Mouse (Mus musculus): ENCODE results near the gene Alox12e. TPM values are rescaled to one million over a fixed set of nuclear protein-coding genes. Genes with fewer than 3 reads are reported as not detected.
"Not testable (repeated sequence)": the region's sequence is repeated elsewhere in the genome, so short reads cannot be mapped to it uniquely, and the experiment has no call there.

Alox12e gene
- polyA plus RNA-seq (2015; fragmentation: Nextera tagmentation; extraction: Ambion mirVana) = not detected in 2 replicates

DNA sequence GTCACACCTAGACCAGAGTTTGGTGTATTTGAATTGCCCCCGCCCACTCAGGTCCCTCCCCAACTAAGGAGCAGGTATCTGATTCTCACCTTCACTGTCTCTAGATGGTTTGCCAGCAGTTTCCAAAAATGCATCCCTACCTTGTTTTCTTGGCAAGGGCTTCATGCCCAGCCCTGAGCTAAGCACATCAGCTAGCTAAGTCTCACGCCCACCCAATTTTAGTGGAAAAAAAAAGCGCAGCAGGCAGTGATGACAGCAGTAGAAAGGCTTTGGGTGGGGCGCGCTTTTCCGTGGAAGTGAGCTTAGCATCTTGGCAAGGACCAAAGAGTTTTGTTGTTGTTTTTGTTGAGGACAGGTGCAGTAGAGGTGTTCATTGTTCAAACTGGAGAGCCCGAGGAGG, at the start of gene Alox12e:
Gene Alox12e, minus strand, starts transcription at position 101 of the 400 bp plus-strand sequence.
- Histone ChIP-seq H3K27ac (ENCODE audit: low read length) (no peak within 1 kb of the TSS), H3K9me3 (replicated peaks; ENCODE audit: control insufficient read depth, low read length) (no peaks in the 10 kb centered on the region), H3K27me3 (ENCODE audit: control insufficient read depth, insufficient read depth, low read length) (peaks cover 38% of the 10 kb centered on the region), H3K4me1 (ENCODE audit: control insufficient read depth, insufficient read depth, low read length) (no peaks in the 10 kb centered on the region), H3K36me3 (ENCODE audit: control insufficient read depth, insufficient read depth, low read length) (no peaks in the 10 kb centered on the region), H3K9ac (ENCODE audit: low read length) (no peak within 1 kb of the TSS), H3K4me2 (ENCODE audit: low read depth, low read length) (no peak within 1 kb of the TSS), H3K4me3 (replicated peaks; ENCODE audit: low read length) (no peak within 1 kb of the TSS)
- no peak for ATAC-seq (ENCODE audit: insufficient read depth, low FRiP score)
- WGBS = 20% methylated on average over 7 of the region's 7 CpGs

DNA sequence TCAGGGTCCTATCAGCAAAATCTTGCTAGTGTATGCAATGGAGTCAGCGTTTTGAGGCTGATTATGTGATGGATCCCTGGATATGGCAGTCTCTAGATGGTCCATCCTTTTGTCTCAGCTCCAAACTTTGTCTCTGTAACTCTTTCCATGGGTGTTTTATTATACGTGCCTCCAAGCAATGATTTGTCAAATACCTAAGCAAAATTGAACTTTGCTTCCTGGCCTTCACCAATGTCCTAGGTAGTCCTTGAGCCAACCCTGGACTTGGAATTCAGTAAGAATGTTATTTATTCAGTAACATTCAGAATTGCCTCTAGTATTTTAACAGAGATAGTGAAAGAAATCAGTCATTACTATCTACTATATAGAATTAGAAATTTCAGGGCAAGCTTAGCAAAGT, 46.2 kb upstream of the Alox12e start:
- H3K4me3 ChIP-seq (replicated peaks; ENCODE audit: low read length) = not testable (repeated sequence)
- WGBS = 76% methylated on average over 2 of the region's 2 CpGs

DNA sequence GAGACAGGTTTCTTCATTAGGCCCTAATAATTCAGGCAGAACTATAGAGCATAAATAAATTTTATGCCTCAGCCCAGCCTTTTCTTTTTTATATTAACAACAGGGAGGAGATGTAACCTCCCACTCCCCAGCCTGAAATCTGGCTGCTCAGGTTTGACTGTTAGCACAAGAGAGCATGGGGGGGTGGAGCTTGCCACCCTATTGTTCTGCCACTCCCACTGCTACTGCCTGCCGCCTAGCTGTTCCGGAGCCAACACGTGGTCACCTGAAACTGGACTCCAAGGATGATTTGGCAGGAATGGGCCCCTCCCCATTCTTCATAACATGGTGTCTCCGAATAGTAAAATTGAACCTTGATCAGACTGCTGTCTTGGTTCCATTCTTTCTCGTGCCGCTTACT, 45.3 kb upstream of the Alox12e start:
- not testable (repeated sequence) for H3K4me2 ChIP-seq (ENCODE audit: low read depth, low read length); H3K27ac ChIP-seq (ENCODE audit: low read length); H3K9ac ChIP-seq (ENCODE audit: low read length); H3K27me3 ChIP-seq (ENCODE audit: control insufficient read depth, insufficient read depth, low read length); H3K4me1 ChIP-seq (ENCODE audit: control insufficient read depth, insufficient read depth, low read length); H3K9me3 ChIP-seq (replicated peaks; ENCODE audit: control insufficient read depth, low read length); H3K36me3 ChIP-seq (ENCODE audit: control insufficient read depth, insufficient read depth, low read length); H3K4me3 ChIP-seq (replicated peaks; ENCODE audit: low read length); ATAC-seq (ENCODE audit: insufficient read depth, low FRiP score)
- 78% methylated on average over 6 of the region's 6 CpGs for WGBS

More for the DNA sequence above, 46.2 kb upstream of the Alox12e start:
- not testable (repeated sequence) for H3K9ac ChIP-seq (ENCODE audit: low read length); H3K9me3 ChIP-seq (replicated peaks; ENCODE audit: control insufficient read depth, low read length); H3K27ac ChIP-seq (ENCODE audit: low read length); H3K27me3 ChIP-seq (ENCODE audit: control insufficient read depth, insufficient read depth, low read length); H3K36me3 ChIP-seq (ENCODE audit: control insufficient read depth, insufficient read depth, low read length); ATAC-seq (ENCODE audit: insufficient read depth, low FRiP score); H3K4me1 ChIP-seq (ENCODE audit: control insufficient read depth, insufficient read depth, low read length); H3K4me2 ChIP-seq (ENCODE audit: low read depth, low read length)

DNA sequence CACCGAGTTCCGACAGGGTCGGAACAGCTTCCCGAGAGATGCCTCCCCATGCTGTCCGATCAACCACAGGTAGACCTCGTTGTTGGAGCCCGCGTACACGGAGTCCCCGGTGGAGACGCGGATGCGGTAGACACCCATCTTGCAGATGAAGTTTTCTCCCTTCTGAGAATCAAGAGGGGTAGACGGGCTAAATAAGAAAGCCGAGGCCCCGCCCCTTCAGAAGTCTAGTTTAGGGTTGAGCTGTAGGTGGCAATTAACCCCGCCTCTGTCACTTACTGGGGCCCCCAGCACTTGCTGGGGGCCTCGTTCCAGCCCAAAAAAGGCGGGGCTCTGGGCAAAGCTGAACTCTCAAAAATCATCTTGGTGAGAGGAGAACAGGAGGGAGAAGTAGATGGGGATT, 29.4 kb upstream of the Alox12e start, which contains the start of gene Alox15:
Gene Alox15, minus strand, starts transcription at position 164 of the 400 bp plus-strand sequence.
- no peak for ATAC-seq (ENCODE audit: insufficient read depth, low FRiP score)
- WGBS = under 1% methylated on average over 19 of the region's 19 CpGs
- Histone ChIP-seq H3K27ac (ENCODE audit: low read length) (no peak within 1 kb of the TSS), H3K36me3 (ENCODE audit: control insufficient read depth, insufficient read depth, low read length) (no peaks in the 10 kb centered on the region), H3K4me1 (ENCODE audit: control insufficient read depth, insufficient read depth, low read length) (0 out of 2 replicates have a peak, but pooled peaks cover 12% of the 10 kb centered on the region), H3K4me2 (ENCODE audit: low read depth, low read length) (peak within 1 kb of the TSS; percentile 66), H3K9ac (ENCODE audit: low read length) (peak within 1 kb of the TSS; percentile 39), H3K9me3 (replicated peaks; ENCODE audit: control insufficient read depth, low read length) (no peaks in the 10 kb centered on the region), H3K27me3 (ENCODE audit: control insufficient read depth, insufficient read depth, low read length) (peaks cover 44% of the 10 kb centered on the region), H3K4me3 (replicated peaks; ENCODE audit: low read length) (peak within 1 kb of the TSS; percentile 35)

DNA sequence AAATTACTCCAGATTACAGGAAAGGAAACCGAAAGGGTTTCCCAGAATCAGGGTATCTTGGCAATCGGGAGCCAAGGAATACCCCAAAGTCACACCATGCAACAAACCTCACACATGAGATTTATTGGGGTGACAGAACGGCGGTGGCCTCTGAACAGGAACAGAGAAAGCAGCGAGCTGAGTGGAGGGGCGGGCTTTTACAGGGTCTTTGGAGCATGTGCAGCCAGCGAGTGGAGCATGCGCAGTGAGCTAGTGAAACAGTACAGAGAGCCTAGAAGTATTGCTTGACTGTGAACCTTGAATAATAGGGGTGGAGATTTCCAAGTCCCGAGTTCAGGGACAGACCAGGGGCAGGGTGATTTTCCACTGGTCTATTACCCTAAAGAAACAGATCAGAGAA, 26.2 kb upstream of the Alox12e start:
- no peak for ATAC-seq (ENCODE audit: insufficient read depth, low FRiP score)
- Histone ChIP-seq H3K27ac (ENCODE audit: low read length) (no peak overlapping the region), H3K9ac (ENCODE audit: low read length) (no peak overlapping the region), H3K36me3 (ENCODE audit: control insufficient read depth, insufficient read depth, low read length) (no peaks in the 10 kb centered on the region), H3K4me3 (replicated peaks; ENCODE audit: low read length) (no peak overlapping the region), H3K9me3 (replicated peaks; ENCODE audit: control insufficient read depth, low read length) (no peaks in the 10 kb centered on the region), H3K27me3 (ENCODE audit: control insufficient read depth, insufficient read depth, low read length) (peaks cover 44% of the 10 kb centered on the region), H3K4me2 (ENCODE audit: low read depth, low read length) (no peak overlapping the region), H3K4me1 (ENCODE audit: control insufficient read depth, insufficient read depth, low read length) (0 out of 2 replicates have a peak, but pooled peaks cover 12% of the 10 kb centered on the region)
- WGBS = 81% methylated on average over 9 of the region's 9 CpGs

DNA sequence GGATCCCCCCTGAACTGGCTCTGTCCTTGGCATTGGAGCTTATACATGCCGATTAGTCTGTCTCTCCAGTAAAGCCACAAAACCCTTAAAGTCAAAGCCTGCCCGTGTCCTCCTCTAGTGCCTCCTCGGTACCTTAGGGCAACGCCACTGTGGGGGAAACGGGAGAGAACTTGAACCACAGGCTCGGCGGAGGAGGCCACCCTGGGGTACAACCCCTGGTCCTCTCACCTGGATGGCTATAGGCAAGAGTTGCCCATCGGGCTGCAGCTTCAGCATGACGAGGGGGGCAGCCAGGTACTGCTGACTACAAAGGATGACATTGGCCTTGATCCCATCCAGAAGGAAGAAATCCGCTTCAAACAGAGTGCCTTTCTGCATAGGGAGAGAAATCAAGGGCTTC, 25.4 kb upstream of the Alox12e start:
- no peaks in the 10 kb centered on the region for H3K9me3 ChIP-seq (replicated peaks; ENCODE audit: control insufficient read depth, low read length)
- 0 out of 2 replicates have a peak, but pooled peaks cover 12% of the 10 kb centered on the region for H3K4me1 ChIP-seq (ENCODE audit: control insufficient read depth, insufficient read depth, low read length)
- H3K27ac ChIP-seq (ENCODE audit: low read length) = no peak overlapping the region
- H3K9ac ChIP-seq (ENCODE audit: low read length) = no peak overlapping the region
- 85% methylated on average over 10 of the region's 10 CpGs for WGBS
- H3K4me2 ChIP-seq (ENCODE audit: low read depth, low read length) = no peak overlapping the region
- peaks cover 38% of the 10 kb centered on the region for H3K27me3 ChIP-seq (ENCODE audit: control insufficient read depth, insufficient read depth, low read length)
- H3K36me3 ChIP-seq (ENCODE audit: control insufficient read depth, insufficient read depth, low read length) = no peaks in the 10 kb centered on the region
- ATAC-seq (ENCODE audit: insufficient read depth, low FRiP score) = no peak
- H3K4me3 ChIP-seq (replicated peaks; ENCODE audit: low read length) = no peak overlapping the region

DNA sequence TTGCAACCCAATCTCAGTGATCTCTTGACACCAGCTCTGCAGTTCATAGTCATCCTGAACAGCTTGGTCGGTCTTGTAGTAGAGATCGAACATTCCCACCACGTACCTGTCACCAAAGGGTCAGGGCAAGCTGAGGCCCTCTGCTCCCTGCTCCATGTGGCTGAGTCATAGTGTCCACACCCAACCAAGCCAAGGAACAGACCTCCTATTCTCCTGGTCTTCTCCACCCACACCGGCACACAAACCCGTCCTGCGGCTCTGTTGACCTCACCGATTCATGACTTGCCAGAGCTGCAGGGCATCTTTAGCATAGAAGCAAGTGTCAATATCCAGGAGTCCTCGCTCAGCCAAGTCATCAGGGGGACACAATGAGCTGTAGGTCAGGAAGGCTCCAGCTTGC, 23.1 kb upstream of the Alox12e start:
- Histone ChIP-seq H3K36me3 (ENCODE audit: control insufficient read depth, insufficient read depth, low read length) (no peaks in the 10 kb centered on the region), H3K27me3 (ENCODE audit: control insufficient read depth, insufficient read depth, low read length) (peaks cover 15% of the 10 kb centered on the region), H3K27ac (ENCODE audit: low read length) (no peak overlapping the region), H3K4me1 (ENCODE audit: control insufficient read depth, insufficient read depth, low read length) (no peaks in the 10 kb centered on the region), H3K9me3 (replicated peaks; ENCODE audit: control insufficient read depth, low read length) (no peaks in the 10 kb centered on the region), H3K4me3 (replicated peaks; ENCODE audit: low read length) (no peak overlapping the region), H3K9ac (ENCODE audit: low read length) (no peak overlapping the region), H3K4me2 (ENCODE audit: low read depth, low read length) (no peak overlapping the region)
- ATAC-seq (ENCODE audit: insufficient read depth, low FRiP score) = peak; percentile 80; the same call in 1 of the 2 replicates
- WGBS = 78% methylated on average over 8 of the region's 8 CpGs

DNA sequence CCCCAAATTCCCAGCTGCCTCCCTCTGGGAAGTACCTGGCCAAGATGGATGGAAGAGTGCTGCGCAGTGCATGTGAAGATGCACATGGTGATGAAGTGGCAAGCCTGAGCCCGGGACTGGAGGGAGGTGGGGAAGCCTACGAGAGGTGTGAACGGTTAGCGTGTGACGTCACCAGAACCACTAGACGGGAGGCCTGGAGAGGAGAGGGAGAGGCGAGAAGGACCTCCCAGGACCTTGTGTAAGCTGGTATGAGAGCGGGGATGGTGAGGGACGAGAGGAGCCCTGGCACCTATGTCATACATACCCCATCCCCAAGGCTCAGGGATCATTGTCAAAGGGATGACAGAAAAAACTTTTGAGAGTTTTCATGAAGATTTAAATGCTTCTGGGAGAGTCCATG, 22.6 kb upstream of the Alox12e start:
- Histone ChIP-seq H3K4me1 (ENCODE audit: control insufficient read depth, insufficient read depth, low read length) (no peaks in the 10 kb centered on the region), H3K36me3 (ENCODE audit: control insufficient read depth, insufficient read depth, low read length) (no peaks in the 10 kb centered on the region), H3K9ac (ENCODE audit: low read length) (no peak overlapping the region), H3K9me3 (replicated peaks; ENCODE audit: control insufficient read depth, low read length) (no peaks in the 10 kb centered on the region), H3K4me3 (replicated peaks; ENCODE audit: low read length) (no peak overlapping the region), H3K27ac (ENCODE audit: low read length) (no peak overlapping the region), H3K4me2 (ENCODE audit: low read depth, low read length) (no peak overlapping the region), H3K27me3 (ENCODE audit: control insufficient read depth, insufficient read depth, low read length) (peaks cover 12% of the 10 kb centered on the region)
- 68% methylated on average over 10 of the region's 10 CpGs for WGBS
- no peak for ATAC-seq (ENCODE audit: insufficient read depth, low FRiP score)

DNA sequence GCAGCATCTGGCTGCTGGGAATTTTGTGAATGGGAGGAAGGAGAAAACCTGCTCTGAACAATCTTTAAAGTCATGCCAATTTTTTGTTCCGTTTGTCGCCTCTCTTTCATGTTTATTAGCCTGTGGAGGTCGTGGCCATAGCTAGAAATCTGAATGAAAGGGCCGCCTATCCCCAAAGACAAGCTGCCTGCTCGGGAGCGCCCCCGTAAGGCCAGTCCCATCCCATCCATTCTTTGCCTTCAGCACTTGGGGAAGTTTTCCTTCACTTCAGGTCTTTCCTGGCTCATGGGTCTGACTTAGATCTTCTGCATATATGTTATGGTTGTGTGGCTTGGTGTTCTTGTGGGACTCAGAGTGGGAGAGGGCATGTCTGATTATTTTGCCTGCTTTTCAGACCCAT, 17.1 kb upstream of the Alox12e start:
- H3K9ac ChIP-seq (ENCODE audit: low read length) = no peak overlapping the region
- H3K36me3 ChIP-seq (ENCODE audit: control insufficient read depth, insufficient read depth, low read length) = no peaks in the 10 kb centered on the region
- H3K4me2 ChIP-seq (ENCODE audit: low read depth, low read length) = no peak overlapping the region
- H3K27me3 ChIP-seq (ENCODE audit: control insufficient read depth, insufficient read depth, low read length) = no peaks in the 10 kb centered on the region
- H3K4me1 ChIP-seq (ENCODE audit: control insufficient read depth, insufficient read depth, low read length) = no peaks in the 10 kb centered on the region
- H3K9me3 ChIP-seq (replicated peaks; ENCODE audit: control insufficient read depth, low read length) = no peaks in the 10 kb centered on the region
- no peak overlapping the region for H3K4me3 ChIP-seq (replicated peaks; ENCODE audit: low read length)
- ATAC-seq (ENCODE audit: insufficient read depth, low FRiP score) = no peak
- no peak overlapping the region for H3K27ac ChIP-seq (ENCODE audit: low read length)
- WGBS = 27% methylated on average over 7 of the region's 7 CpGs

DNA sequence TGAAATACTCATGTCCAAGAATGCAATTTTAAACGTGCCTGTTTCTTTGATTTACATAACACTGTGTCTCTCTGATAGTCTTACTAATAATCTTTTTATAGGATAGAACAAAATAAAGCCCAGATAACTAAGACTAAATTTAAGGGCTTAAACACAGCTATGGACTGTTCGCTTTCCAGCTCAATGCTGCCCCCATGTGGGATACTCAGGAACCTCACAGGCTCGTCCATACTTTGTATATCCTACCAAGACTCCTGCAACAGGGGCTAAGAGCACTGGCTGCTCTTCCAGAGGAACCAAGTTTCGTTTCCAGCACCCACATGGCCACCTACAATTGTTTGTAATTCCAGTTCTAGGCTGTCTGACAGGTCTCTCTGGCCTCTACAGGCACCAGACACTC, 12.0 kb upstream of the Alox12e start:
- no peak overlapping the region for H3K9ac ChIP-seq (ENCODE audit: low read length)
- 36% methylated on average over 4 of the region's 4 CpGs for WGBS
- no peak for ATAC-seq (ENCODE audit: insufficient read depth, low FRiP score)
- H3K4me2 ChIP-seq (ENCODE audit: low read depth, low read length) = no peak overlapping the region
- no peaks in the 10 kb centered on the region for H3K4me1 ChIP-seq (ENCODE audit: control insufficient read depth, insufficient read depth, low read length)
- H3K4me3 ChIP-seq (replicated peaks; ENCODE audit: low read length) = no peak overlapping the region
- H3K27ac ChIP-seq (ENCODE audit: low read length) = no peak overlapping the region
- no peaks in the 10 kb centered on the region for H3K27me3 ChIP-seq (ENCODE audit: control insufficient read depth, insufficient read depth, low read length)
- no peaks in the 10 kb centered on the region for H3K9me3 ChIP-seq (replicated peaks; ENCODE audit: control insufficient read depth, low read length)
- no peaks in the 10 kb centered on the region for H3K36me3 ChIP-seq (ENCODE audit: control insufficient read depth, insufficient read depth, low read length)

Data from stomach, embryonic 16.5 days (tissue).